Mouse (Mus musculus) yolk sac, embryonic 10.5 days (tissue): ENCODE measurements around the gene Cygb.
"Not testable (repeated sequence)": the region's sequence is repeated elsewhere in the genome, so short reads cannot be mapped to it uniquely, and the experiment has no call there.

Experiments used
- DNase-seq: peaks from one replicate; pipeline ENCODE4 v3.0.0-alpha.2; 2017; ENCODE audit warnings: low spot score

Gene Cygb

GRCm38 (mm10) chr11:116674616-116675379, 20.7 kb upstream of the Cygb start:
- no peak for DNase-seq

- no peak for DNase-seq
Observed at GRCm38 (mm10) chr11:116673410-116673809, 19.3 kb upstream of the Cygb start.

- peak; percentile 51 for DNase-seq
Observed at GRCm38 (mm10) chr11:116672595-116672994, 18.5 kb upstream of the Cygb start.

- DNase-seq, result no peak
Observed at GRCm38 (mm10) chr11:116671845-116672434, 17.8 kb upstream of the Cygb start.

- peak; percentile 96 for DNase-seq
Observed at GRCm38 (mm10) chr11:116671112-116671844, 17.2 kb upstream of the Cygb start.

- no peak for DNase-seq
Observed at GRCm38 (mm10) chr11:116670386-116670785, 16.3 kb upstream of the Cygb start.

- peak; percentile 32 for DNase-seq
Observed at GRCm38 (mm10) chr11:116669787-116670365, 15.8 kb upstream of the Cygb start.

GRCm38 (mm10) chr11:116669316-116669715, 15.2 kb upstream of the Cygb start:
- DNase-seq, result no peak

GRCm38 (mm10) chr11:116668839-116669238, 14.7 kb upstream of the Cygb start:
- no peak for DNase-seq

GRCm38 (mm10) chr11:116668381-116668825, 14.3 kb upstream of the Cygb start:
- no peak for DNase-seq

- no peak for DNase-seq
Observed at GRCm38 (mm10) chr11:116667930-116668329, 13.8 kb upstream of the Cygb start.

- DNase-seq, result not testable (repeated sequence)
Observed at GRCm38 (mm10) chr11:116667012-116667411, 12.9 kb upstream of the Cygb start.

- no peak for DNase-seq
Observed at GRCm38 (mm10) chr11:116666566-116666965, 12.5 kb upstream of the Cygb start.

GRCm38 (mm10) chr11:116665289-116665688, 11.2 kb upstream of the Cygb start:
- no peak for DNase-seq

GRCm38 (mm10) chr11:116661948-116662377, 7.8 kb upstream of the Cygb start:
- no peak for DNase-seq

GRCm38 (mm10) chr11:116661291-116661947, 7.3 kb upstream of the Cygb start:
- DNase-seq, result no peak

GRCm38 (mm10) chr11:116660181-116660580, 6.1 kb upstream of the Cygb start:
- no peak for DNase-seq

GRCm38 (mm10) chr11:116659027-116659621, 5.0 kb upstream of the Cygb start:
- DNase-seq, result no peak

- DNase-seq, result no peak
Observed at GRCm38 (mm10) chr11:116658238-116658637, 4.1 kb upstream of the Cygb start.

GRCm38 (mm10) chr11:116657311-116658223, 3.5 kb upstream of the Cygb start:
- DNase-seq, result peak; percentile 93
